Mouse (Mus musculus) neural tube, embryonic 14.5 days (tissue): ENCODE measurements around the gene Defb10. TPM values are rescaled to one million over a fixed set of nuclear protein-coding genes. Genes with fewer than 3 reads are reported as not detected.
"Not testable (repeated sequence)": the region's sequence is repeated elsewhere in the genome, so short reads cannot be mapped to it uniquely, and the experiment has no call there.

Source experiments
- ATAC-seq: fragments of 200-750 bp; cut with Nextera tagmentation; 2 replicates; pipeline ENCODE4 v1.8.0; 2017; ENCODE audit warnings: low read depth, mild to moderate bottlenecking, moderate TSS enrichment, moderate library complexity
- H3K27ac ChIP-seq: fragments of 300-500 bp; sonication (generic); 2 replicates; pipeline ENCODE4 v1.5.1; 2014; ENCODE audit warnings: low read depth, mild to moderate bottlenecking, control low read depth, low read length, moderate library complexity, mixed read lengths
- H3K27me3 ChIP-seq: fragments of 300-500 bp; sonication (generic); 2 replicates; pipeline ENCODE4 v1.6.1; 2014; ENCODE audit warnings: low read length; ENCODE audit not compliant: control insufficient read depth, insufficient read depth
- H3K36me3 ChIP-seq: fragments of 300-500 bp; sonication (generic); 2 replicates; pipeline ENCODE4 v1.6.1; 2014; ENCODE audit warnings: low read length, mixed read lengths; ENCODE audit not compliant: control insufficient read depth, insufficient read depth
- H3K4me1 ChIP-seq: fragments of 300-500 bp; sonication (generic); 2 replicates; pipeline ENCODE4 v1.6.1; 2014; ENCODE audit warnings: low read length; ENCODE audit not compliant: control insufficient read depth, insufficient read depth
- H3K4me2 ChIP-seq: fragments of 300-500 bp; sonication (generic); 2 replicates; pipeline ENCODE4 v1.6.1; 2014; ENCODE audit warnings: mild to moderate bottlenecking, low read depth, low read length, control low read depth
- H3K4me3 ChIP-seq: fragments of 300-500 bp; sonication (generic); 2 replicates; pipeline ENCODE4 v1.5.1; 2014; ENCODE audit warnings: low read depth, low read length, control low read depth, mixed read lengths
- H3K9ac ChIP-seq: fragments of 300-500 bp; sonication (generic); replicated peaks from 2 replicates; pipeline ENCODE4 v1.6.1; 2014; ENCODE audit warnings: low read depth, mild to moderate bottlenecking, control low read depth, low read length, mixed read lengths
- H3K9me3 ChIP-seq: fragments of 300-500 bp; sonication (generic); 2 replicates; pipeline ENCODE4 v1.6.1; 2016; ENCODE audit warnings: low read length; ENCODE audit not compliant: control insufficient read depth
- WGBS: fragments of 180-500 bp; shearing (Covaris S2); extraction: QIAGEN DNeasy Blood & Tissue Kit; methylation state at CpG from one replicate; pipeline ENCODE4 v1.1.7; 2014; 5-methylcytosine and 5-hydroxymethylcytosine counted together
- polyA plus RNA-seq: library from polyadenylated mRNA; unstranded; fragments of >200 nt; fragmentation: Nextera tagmentation; extraction: Ambion mirVana; gene quantifications from 2 replicates; pipeline ENCODE4 v1.2.1, GENCODE M21; 2014

Defb10 gene
- not detected in 2 replicates for polyA plus RNA-seq

DNA sequence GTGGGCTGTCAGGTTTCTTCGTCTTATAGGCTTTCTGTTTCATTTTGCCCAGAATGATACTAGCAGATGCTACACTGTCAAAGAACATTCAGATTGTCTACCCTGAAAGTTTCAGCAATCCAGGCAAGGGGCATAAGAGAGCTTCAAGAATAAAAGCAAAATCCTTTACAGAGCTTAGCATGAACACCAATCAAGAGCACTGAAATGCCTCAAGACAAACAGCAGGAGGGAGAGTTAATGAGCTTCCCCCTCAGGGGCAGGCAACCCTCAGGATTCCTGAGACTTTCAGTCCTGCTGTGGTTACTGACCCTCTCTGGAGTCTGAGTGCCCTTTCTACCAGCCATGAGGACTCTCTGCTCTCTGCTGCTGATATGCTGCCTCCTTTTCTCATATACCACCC lies at the start of gene Defb10:
Defb10 (plus strand) TSS at position 316 of the 400 bp plus-strand sequence.
- WGBS, result 38% methylated on average over 1 of the region's 1 CpGs
- not testable (repeated sequence) for H3K4me2 ChIP-seq, H3K9ac ChIP-seq, H3K4me3 ChIP-seq, H3K36me3 ChIP-seq, H3K27me3 ChIP-seq, H3K4me1 ChIP-seq, H3K27ac ChIP-seq, ATAC-seq, H3K9me3 ChIP-seq

DNA sequence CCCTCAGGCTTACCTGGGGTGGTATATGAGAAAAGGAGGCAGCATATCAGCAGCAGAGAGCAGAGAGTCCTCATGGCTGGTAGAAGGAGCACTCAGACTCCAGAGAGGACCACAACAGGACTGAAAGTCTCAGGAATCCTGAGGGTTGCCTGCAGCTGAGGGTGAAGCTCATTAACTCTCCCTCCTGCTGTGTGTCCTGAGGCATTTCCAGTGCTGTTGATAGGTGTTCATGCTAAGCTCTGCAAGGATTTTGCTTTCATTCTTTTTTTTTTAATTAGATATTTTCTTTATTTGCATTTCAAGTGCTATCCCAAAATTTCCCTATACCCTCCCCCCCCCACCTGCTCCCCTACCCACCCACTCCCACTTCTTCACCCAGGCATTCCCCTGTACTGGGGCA lies 26.6 kb downstream of the Defb10 start, which contains the start of gene Defb9:
Defb9 (minus strand) TSS at position 101 of the 400 bp plus-strand sequence.
- not testable (repeated sequence) for ATAC-seq, H3K9me3 ChIP-seq, H3K9ac ChIP-seq, H3K4me2 ChIP-seq, H3K27ac ChIP-seq, H3K27me3 ChIP-seq, H3K4me3 ChIP-seq, H3K4me1 ChIP-seq, H3K36me3 ChIP-seq

- not testable (repeated sequence) for H3K36me3 ChIP-seq, H3K27me3 ChIP-seq, H3K4me1 ChIP-seq, H3K4me2 ChIP-seq, H3K4me3 ChIP-seq, ATAC-seq, H3K9ac ChIP-seq, H3K9me3 ChIP-seq, H3K27ac ChIP-seq
Measured at GRCm38 (mm10) chr8:21906290-21906689, 47.6 kb downstream of the Defb10 start, which contains the start of gene Defb11. Gene Defb11 (minus strand): TSS chr8:21906412.

Other genes with a start within 250 kb of the Defb10 start
- not detected in 2 replicates for gene Defa26, start 240.7 kb upstream of the Defb10 start, polyA plus RNA-seq
- gene Defa17, start 203.1 kb upstream of the Defb10 start, polyA plus RNA-seq, result not detected in 2 replicates
- not detected in 2 replicates for gene Defa34, start 193.1 kb upstream of the Defb10 start, polyA plus RNA-seq
- gene AY761184, start 155.3 kb upstream of the Defb10 start, polyA plus RNA-seq, result not detected in 2 replicates
- not detected in 2 replicates for gene Defa24, start 124.4 kb upstream of the Defb10 start, polyA plus RNA-seq
- not detected in 2 replicates for gene Defb50, start 35.4 kb upstream of the Defb10 start, polyA plus RNA-seq
- gene Defb2, start 19.0 kb upstream of the Defb10 start, polyA plus RNA-seq, result not detected in 2 replicates
- not detected in 2 replicates for gene Defb9, start 26.5 kb downstream of the Defb10 start, polyA plus RNA-seq
- not detected in 2 replicates for gene Defb11, start 47.5 kb downstream of the Defb10 start, polyA plus RNA-seq
- not detected in 2 replicates for gene Defb15, start 73.8 kb downstream of the Defb10 start, polyA plus RNA-seq
- not detected in 2 replicates for gene Defb35, start 79.5 kb downstream of the Defb10 start, polyA plus RNA-seq
- not detected in 2 replicates for gene Defb13, start 87.9 kb downstream of the Defb10 start, polyA plus RNA-seq
- gene Fam90a1a, start 99.8 kb downstream of the Defb10 start, polyA plus RNA-seq, result not detected in 2 replicates
- gene Ccdc70, start 110.9 kb downstream of the Defb10 start, polyA plus RNA-seq, result not detected in 2 replicates
- gene Atp7b, start 201.4 kb downstream of the Defb10 start, polyA plus RNA-seq, result 1.4 TPM in 2 replicates
- 39.6 and 42.5 TPM in 2 replicates for gene Alg11, start 201.8 kb downstream of the Defb10 start, polyA plus RNA-seq